Mouse (Mus musculus) gastrocnemius, postnatal 25 days (tissue): ENCODE results near the gene Hist4h4. TPM values are rescaled to one million over a fixed set of nuclear protein-coding genes. Genes with fewer than 3 reads are reported as not detected.
"Not testable (repeated sequence)": the region's sequence is repeated elsewhere in the genome, so short reads cannot be mapped to it uniquely, and the experiment has no call there.

Experiments used
- DNase-seq: peaks from one replicate; pipeline ENCODE4 v3.0.0; 2022
- total RNA-seq, 2 experiments: library from RNA; stranded (reverse); gene quantifications; 1 replicate in 1 of 2; 2 replicates in 1 of 2; pipeline ENCODE4 v1.2.3; 2021

Gene Hist4h4
- total RNA-seq, 2 experiments from 2014 or later = 4.7 TPM

- no peak for DNase-seq
Measured at GRCm38 (mm10) chr6:136813117-136813516, 8.9 kb upstream of the Hist4h4 start.

- no peak for DNase-seq
Measured at GRCm38 (mm10) chr6:136811196-136811595, 7.0 kb upstream of the Hist4h4 start.

DNA sequence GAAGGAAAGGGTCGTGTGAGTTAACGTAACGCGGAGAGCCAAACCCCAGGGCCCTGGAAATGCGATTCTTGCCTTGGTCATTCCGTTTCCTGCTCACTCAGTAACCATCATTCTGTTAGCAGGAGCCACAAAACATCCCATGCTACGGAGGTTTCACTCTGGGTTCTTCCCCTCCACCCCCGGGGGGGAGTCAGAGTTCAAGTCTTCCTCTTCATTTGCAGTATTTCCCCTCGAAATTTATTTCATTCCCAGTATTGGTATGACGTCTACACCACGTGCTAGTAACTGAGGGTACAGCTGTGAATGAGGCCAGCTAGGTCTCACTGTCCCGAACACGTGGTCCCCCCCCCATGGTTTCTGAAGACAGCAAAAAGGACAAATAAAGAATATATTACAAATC lies 5.5 kb upstream of the Hist4h4 start:
- DNase-seq = no peak

- peak; percentile 36 for DNase-seq
Measured at GRCm38 (mm10) chr6:136809077-136809476, 4.9 kb upstream of the Hist4h4 start.

DNA sequence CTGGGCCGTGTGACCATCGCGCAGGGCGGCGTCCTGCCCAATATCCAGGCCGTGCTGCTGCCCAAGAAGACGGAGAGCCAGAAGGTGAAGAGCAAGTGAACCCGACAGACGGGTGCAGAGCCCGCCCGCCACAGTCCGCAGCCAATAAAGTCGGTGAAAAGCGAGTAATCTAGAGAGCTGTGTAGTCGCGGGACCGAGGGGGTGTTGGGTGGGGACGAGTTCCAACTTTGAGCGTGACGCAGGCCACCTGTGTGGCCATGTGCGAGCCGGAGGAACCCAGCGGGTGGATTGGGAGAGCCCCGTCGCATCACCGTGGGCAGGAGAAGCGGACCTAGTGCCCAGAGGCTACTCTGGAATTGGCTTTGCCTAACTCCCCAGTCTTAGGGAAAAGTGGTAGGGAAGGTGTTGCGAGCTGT lies 4.4 kb upstream of the Hist4h4 start:
- DNase-seq = no peak

DNA sequence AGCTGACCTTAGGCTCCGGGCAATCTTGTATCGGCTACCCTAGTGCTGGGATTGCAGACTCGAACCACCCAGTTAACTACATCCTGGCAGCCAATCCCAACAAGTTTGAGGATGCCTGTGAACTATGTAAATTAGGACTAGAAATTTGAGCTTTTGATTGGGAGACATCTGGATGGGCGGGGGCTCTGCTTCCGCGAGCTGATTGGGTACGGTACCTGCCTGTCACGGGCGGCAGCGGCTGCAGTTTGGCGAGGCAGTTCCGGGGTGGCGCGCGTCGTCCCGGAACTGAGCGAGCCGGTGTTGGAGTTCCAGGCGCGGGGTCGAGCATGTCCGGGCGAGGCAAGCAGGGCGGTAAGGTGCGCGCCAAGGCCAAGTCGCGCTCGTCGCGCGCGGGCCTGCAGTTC lies 3.8 kb upstream of the Hist4h4 start, which contains the start of gene H2afj:
H2afj (plus strand) TSS at position 231 of the 404 bp plus-strand sequence.
- peak; percentile 98 for DNase-seq

GRCm38 (mm10) chr6:136807395-136808013 lies 3.3 kb upstream of the Hist4h4 start:
- no peak for DNase-seq

DNA sequence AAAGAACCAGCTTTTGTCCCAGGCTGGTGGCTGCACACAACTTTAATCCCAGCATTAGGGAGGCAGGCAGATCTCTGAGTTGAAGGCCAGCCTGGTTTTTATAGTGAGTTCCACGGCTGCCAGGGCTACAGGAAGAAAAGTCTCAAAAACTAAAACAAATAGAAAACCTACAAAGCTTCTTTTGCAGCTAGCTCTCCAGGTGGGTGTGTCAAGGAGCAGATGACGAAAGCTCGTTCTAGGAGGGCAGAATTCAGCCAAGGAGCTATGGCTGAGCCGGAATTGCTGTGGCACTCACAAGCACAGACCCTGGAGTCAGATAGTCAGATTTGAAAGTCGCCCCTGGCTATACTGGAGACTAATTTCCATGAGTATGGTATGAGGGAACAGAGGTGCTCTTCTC lies 2.6 kb upstream of the Hist4h4 start:
- DNase-seq = no peak

- no peak for DNase-seq
Measured at GRCm38 (mm10) chr6:136805409-136805775, 1.2 kb upstream of the Hist4h4 start.

DNA sequence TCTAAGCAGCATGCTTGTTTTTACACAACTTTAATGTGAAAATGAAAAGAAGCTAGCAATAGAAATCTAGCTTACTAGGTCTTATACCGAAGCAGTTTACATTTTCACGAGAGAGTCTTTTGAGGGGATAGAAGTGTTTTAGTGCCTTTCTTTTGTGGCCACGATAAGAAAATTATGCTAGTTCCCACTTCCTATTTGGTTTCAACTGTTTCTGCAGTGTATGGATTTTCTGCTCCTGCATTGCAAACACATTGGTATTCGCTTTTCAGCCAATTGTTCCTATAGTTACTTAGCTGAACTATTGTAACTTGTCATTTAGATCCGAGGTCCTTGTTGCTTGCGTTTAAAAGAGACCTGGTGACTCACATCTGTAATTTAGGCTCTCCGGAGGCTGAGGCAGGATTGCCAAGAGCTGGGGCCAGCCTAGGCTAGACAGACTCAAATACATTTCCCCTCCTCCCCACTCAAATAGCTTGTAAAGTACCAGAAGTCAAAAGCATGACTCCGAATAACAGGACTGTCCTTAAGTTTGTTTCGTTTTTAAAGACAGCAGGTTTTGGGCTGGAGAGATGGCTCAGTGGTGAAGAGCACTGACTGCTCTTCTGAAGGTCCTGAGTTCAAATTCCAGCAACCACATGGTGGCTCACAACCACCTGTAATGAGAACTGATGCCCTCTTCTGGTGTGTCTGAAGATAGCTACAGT lies 642 bp upstream of the Hist4h4 start:
- no peak for DNase-seq

GRCm38 (mm10) chr6:136803093-136803738 lies 999 bp downstream of the Hist4h4 start:
- DNase-seq = no peak

GRCm38 (mm10) chr6:136801274-136801673 lies 2.9 kb downstream of the Hist4h4 start:
- DNase-seq = no peak

DNA sequence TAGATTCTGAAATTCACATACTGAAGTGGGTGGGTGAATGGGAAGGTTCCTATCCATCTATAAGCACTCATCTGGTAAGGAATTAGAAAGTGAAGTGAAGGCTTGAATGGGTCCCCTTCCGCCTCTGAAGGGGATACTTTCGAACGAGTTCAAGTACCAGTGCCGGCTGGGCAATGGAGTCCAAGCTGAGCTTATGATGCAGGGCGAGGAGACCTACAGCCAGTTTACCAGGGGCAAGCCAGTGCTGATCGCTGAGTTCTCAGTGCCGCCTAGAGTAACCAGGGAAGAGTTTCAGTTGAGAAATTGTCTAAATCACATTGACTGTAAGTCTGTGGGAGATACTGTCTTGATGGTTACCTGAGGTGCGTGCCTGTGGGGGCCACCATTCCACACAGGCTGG lies 3.5 kb downstream of the Hist4h4 start:
- no peak for DNase-seq

GRCm38 (mm10) chr6:136797874-136798693 lies 6.1 kb downstream of the Hist4h4 start:
- not testable (repeated sequence) for DNase-seq

DNA sequence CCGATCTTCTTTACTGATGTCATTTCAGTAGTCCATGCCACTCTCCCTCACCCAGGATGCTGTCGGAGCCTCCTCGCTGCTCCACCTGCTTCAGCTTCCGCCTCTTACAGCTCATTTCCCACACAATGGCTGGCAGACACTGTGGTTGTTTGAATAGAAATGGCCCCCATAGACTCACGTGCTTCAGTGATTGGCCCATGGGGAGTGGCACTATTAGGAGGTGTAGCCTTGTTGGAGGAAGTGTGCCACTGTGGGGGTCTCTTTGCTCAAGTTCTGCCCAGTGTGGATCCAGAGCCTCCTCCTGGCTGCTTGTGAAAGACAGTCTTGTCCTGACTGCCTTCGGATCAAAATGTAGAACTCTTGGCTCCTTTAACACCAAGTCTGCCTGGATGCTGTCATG lies 8.4 kb downstream of the Hist4h4 start:
- no peak for DNase-seq

- no peak for DNase-seq
Measured at GRCm38 (mm10) chr6:136795110-136795509, 9.1 kb downstream of the Hist4h4 start.

DNA sequence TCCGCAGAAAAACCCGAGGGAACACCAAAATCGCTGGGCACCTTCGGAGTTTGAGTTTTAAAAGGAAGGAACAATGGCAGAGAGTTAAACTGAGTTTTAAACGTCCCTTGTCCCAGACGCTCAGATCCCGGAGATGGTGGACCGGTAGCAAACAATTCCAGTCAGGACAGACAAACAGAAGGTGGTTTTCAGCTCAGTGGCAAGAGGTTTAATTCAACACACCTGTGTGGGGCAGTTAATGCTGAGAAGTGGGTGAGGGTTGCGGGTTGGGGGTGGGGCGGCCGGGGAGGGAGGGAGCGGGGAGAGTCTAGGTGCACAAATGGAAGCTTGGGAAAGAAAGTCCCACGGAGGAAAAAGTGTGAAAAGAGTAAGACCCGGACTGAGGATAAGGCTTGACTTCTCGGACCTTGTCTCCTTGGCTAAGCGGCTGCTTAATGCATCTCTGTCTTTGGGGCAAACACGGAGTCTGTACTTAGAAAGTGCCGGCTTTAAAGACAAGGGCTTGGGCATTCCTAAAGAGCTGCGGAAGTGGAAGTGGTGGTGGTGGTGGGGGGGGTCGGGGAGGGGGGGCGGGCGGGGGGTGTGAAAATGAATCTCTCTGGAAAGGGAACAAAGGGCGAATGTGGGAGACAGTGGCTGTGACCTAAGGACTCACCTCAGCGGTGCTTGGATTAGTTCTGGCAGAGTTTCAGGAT lies 10.2 kb downstream of the Hist4h4 start:
- DNase-seq = no peak

DNA sequence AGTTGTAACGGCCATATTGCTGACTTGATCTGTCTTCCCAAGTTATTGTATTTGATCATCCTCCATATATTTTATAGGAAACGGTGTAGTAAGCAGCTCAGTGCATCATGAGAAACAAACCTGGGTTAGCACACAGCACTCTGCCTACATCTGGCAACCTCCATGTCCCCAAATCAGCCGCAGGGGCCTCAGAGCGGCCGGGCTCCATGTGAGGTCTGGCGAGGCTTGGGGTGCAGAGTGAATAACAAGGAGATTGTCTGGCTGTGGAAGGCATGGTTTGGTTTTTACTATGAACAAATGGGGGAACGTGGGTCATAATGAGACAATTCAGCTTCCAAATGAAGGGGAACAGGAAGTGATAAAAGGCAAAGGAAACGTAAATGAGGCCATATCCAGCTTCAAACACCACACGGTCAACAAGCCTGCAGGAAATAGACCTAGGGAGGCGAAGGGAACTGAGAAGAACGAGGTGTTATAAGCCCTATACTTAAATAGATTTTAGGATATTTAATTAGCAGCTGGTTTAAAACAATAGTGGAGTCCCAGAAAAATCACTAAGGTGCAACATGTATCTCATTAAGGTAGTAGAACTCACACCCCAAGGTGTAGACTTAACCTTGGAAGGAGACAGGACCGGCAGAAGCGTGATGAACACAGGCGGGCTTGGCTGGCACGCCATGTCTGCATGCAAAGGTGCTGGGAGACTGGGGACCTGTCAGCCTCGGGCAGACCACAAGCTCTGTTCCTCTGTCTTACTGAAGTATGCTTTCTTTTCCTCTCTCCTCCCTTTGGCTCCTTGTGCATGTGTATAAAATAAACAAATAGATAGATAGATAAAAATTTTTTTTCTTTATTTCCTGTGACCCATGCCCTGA lies 11.1 kb downstream of the Hist4h4 start:
- no peak for DNase-seq

- DNase-seq = peak; percentile 72
Measured at GRCm38 (mm10) chr6:136789391-136789971, 14.7 kb downstream of the Hist4h4 start.

DNA sequence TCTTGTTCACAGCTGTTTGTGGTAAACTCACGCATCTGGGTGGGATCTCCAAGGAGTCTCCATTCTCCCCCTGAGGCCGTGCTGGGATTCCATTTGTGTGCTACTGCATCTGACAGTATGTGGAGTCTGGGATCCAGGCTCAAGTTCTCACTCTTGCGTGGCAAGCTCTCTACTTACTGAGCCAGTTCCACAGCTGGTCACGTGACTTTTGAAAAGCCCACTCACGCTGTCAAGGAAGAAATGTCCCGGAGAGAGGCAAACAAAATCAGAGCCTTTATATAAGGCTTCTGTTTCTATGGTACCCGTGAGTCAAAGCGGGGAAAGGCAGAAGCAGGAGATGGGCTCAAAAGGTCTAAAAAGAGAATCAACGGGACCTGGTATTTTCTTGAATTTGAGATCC lies 21.5 kb downstream of the Hist4h4 start:
- no peak for DNase-seq

- no peak for DNase-seq
Measured at GRCm38 (mm10) chr6:136782146-136782545, 22.1 kb downstream of the Hist4h4 start.
